Mouse (Mus musculus): ENCODE measurements at regions not wholly inside any gene's neighbourhood (a gene's known extent, or its start where the extent isn't known, plus 50 kb on each side); places are given as distances from the start of the nearest gene placed in this dataset.

DNA sequence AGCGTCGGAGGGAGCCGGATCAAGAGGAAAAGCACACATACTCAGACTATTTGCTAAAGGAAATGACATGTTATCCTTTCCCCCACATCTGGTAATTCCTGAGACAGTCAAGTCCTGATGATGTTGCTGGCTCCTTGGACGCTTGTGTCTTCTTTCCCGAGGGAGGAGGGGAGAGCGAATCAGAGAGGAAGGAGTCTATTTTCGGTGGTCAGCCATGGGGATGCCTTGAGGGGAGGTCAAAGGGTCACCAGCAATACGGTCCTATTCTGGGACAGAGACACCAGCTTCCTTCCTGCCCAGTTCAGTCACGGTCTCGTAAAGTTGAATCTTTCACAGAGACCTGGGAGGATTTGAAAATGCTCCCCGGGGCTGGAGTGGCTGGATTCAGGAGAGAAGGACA is 62.1 kb upstream of the Ahctf1 start:
- TF ChIP-seq POLR2A (IDR thresholded peaks at IDR 0.05; ENCODE audit: extremely low read depth, insufficient read depth, low read length) = no peak
- TF ChIP-seq CTCF (IDR thresholded peaks at IDR 0.05; ENCODE audit: extremely low read depth, insufficient read depth, low read length) = no peak
- Histone ChIP-seq H3K4me3 (ENCODE audit: insufficient read depth, low read length) (no peak overlapping the region), H3K27ac (ENCODE audit: insufficient read depth, low read length) (no peak overlapping the region), H3K4me1 (ENCODE audit: control insufficient read depth, insufficient read depth, low read length) (no peaks in the 10 kb centered on the region)

DNA sequence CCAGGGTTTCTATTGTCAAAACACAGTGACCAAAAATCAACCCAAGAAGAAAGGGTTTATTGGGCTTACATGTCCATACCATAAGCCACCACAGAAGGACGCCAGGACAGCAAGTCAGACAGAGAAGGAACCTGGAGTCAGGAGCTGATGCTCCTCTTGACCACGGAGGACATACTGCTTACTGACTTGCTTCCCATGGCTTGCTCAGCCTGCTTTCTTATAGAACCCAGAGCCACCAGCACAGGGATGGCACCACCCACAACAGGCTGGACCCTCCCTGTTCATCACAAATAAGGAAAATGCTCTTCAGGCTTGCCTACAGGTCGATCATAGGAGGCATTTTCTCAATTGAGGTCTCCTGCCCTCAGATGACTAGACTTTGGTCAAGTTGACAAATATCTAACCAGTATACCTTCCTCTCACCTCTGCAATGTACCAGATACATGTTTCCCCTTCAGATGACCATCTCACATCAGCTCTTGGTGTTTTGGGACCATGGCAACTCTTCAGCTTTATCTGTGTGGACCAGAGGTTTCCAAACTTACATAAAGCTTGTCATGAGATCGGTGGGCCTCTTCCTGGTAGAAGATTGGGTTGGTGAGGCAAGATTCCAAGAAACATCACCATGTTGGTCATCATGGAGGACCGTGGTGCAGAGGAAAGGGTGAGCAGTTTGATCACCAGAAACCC is 61.2 kb upstream of the Ahctf1 start:
- TF ChIP-seq POLR2A (IDR thresholded peaks at IDR 0.05; ENCODE audit: extremely low read depth, insufficient read depth, low read length) = no peak
- TF ChIP-seq CTCF (IDR thresholded peaks at IDR 0.05; ENCODE audit: extremely low read depth, insufficient read depth, low read length) = no peak
- Histone ChIP-seq H3K27ac (ENCODE audit: insufficient read depth, low read length) (no peak overlapping the region), H3K4me3 (ENCODE audit: insufficient read depth, low read length) (no peak overlapping the region), H3K4me1 (ENCODE audit: control insufficient read depth, insufficient read depth, low read length) (no peaks in the 10 kb centered on the region)

- Histone ChIP-seq H3K4me1 (ENCODE audit: control insufficient read depth, insufficient read depth, low read length) (no peaks in the 10 kb centered on the region), H3K27ac (ENCODE audit: insufficient read depth, low read length) (peak overlapping the region; percentile 51; the same call in 1 of the 2 replicates), H3K4me3 (ENCODE audit: insufficient read depth, low read length) (no peak overlapping the region)
- TF ChIP-seq POLR2A (IDR thresholded peaks at IDR 0.05; ENCODE audit: extremely low read depth, insufficient read depth, low read length) (no peak), CTCF (IDR thresholded peaks at IDR 0.05; ENCODE audit: extremely low read depth, insufficient read depth, low read length) (no peak)
Observed at GRCm38 (mm10) chr1:179863420-179863819, 59.9 kb upstream of the Ahctf1 start.

DNA sequence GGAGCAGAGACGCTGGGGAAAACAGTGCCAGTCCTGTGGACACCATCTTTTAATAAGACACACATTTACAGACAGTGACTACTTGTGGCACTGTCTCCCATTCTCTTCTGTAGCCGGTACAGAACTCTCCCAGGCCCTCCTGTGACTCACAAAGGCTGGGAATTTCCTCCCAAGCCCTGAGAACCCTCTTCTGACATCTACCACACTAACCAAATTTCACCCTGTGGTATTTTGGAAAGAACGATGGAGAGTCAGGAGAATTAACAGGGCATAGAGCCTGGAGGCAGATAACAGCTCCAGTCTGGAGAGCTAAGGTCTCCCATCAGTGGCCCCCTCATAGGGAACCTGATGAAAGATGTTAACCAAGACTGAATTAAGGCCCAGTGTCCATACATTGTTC is 59.5 kb upstream of the Ahctf1 start:
- H3K27ac ChIP-seq (ENCODE audit: insufficient read depth, low read length) = peak overlapping the region; percentile 51; the same call in 1 of the 2 replicates
- TF ChIP-seq POLR2A (IDR thresholded peaks at IDR 0.05; ENCODE audit: extremely low read depth, insufficient read depth, low read length) (no peak), CTCF (IDR thresholded peaks at IDR 0.05; ENCODE audit: extremely low read depth, insufficient read depth, low read length) (no peak)
- H3K4me3 ChIP-seq (ENCODE audit: insufficient read depth, low read length) = no peak overlapping the region
- no peaks in the 10 kb centered on the region for H3K4me1 ChIP-seq (ENCODE audit: control insufficient read depth, insufficient read depth, low read length)

DNA sequence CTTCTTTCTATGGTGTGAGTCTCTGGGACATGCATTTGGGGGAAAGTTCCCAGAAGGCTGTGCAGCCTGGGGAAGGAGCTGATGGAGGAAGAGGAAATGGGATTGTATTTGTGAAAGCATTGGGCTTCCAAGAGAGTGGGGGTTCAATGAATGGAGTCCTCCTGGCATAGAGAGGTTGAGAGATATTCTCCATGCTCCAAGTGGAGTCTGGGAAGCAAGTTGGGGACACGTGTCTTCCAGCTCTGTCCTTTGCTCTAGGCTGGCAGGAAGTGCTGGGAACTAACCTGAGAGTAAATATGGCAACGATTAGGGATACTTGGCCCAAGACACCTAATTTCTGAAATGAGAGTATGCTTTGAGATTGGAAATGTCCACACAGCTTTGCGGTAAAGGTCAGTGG is 58.3 kb upstream of the Ahctf1 start:
- no peak for TF ChIP-seq CTCF (IDR thresholded peaks at IDR 0.05; ENCODE audit: extremely low read depth, insufficient read depth, low read length)
- no peak overlapping the region for H3K4me3 ChIP-seq (ENCODE audit: insufficient read depth, low read length)
- H3K27ac ChIP-seq (ENCODE audit: insufficient read depth, low read length) = no peak overlapping the region
- H3K4me1 ChIP-seq (ENCODE audit: control insufficient read depth, insufficient read depth, low read length) = no peaks in the 10 kb centered on the region

DNA sequence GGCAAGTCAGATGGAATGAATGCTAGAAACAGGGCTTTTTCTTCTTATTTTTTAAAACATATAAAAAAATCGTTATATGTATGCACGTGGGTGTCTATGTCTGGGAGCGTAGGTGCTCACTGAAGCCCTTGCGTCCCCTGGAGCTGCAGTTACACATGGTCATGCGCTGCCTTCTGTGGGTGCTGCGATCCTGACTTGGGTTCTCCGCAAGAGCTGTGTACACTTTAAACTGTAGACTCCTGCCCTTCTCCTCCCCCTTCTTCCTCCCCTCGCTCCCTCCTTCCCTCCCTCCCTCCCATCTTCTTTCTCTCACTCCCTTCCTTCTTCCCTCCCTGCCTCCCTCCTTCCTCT is 56.0 kb upstream of the Ahctf1 start:
- Histone ChIP-seq H3K27ac (ENCODE audit: insufficient read depth, low read length) (no peak overlapping the region), H3K4me1 (ENCODE audit: control insufficient read depth, insufficient read depth, low read length) (no peaks in the 10 kb centered on the region), H3K4me3 (ENCODE audit: insufficient read depth, low read length) (no peak overlapping the region)
- TF ChIP-seq POLR2A (IDR thresholded peaks at IDR 0.05; ENCODE audit: extremely low read depth, insufficient read depth, low read length) (no peak), CTCF (IDR thresholded peaks at IDR 0.05; ENCODE audit: extremely low read depth, insufficient read depth, low read length) (no peak)

- Histone ChIP-seq H3K27ac (ENCODE audit: insufficient read depth, low read length) (no peak overlapping the region), H3K4me3 (ENCODE audit: insufficient read depth, low read length) (no peak overlapping the region), H3K4me1 (ENCODE audit: control insufficient read depth, insufficient read depth, low read length) (no peaks in the 10 kb centered on the region)
- TF ChIP-seq CTCF (IDR thresholded peaks at IDR 0.05; ENCODE audit: extremely low read depth, insufficient read depth, low read length) (peak; percentile 54), POLR2A (IDR thresholded peaks at IDR 0.05; ENCODE audit: extremely low read depth, insufficient read depth, low read length) (no peak)
Observed at GRCm38 (mm10) chr1:179858780-179859551, 55.5 kb upstream of the Ahctf1 start.

DNA sequence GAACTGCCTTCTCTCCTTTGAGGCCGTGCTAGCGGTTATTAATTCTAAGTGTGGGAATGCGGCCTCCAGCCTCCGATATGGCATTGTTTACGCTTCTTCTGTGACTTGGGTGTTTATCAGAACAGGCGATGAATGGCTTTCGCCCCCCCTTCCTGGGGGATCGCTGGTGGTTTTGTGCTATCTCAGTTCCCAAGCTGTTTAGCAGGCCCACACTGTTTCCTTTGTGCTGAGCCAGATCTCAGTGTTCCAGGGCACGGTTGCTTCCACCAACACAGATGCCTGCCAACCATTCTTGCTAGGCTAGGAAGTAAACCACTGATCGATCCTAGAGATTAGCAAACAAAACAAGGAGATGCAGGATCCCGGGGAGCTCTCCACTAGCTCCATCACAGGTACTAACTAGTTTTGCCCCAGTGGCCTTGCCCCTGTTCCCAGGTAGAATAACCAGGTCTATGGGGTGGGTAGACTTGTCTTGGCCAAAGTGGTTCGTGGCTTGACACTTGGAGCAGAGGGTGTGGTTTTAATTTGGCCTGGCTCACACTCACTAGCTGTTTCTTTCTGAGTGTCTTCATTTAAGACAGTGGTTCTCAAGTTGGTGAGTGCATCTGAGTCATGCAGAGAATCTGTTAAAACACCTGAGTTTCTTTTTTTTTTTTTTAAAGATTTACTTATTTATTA is 50.9 kb upstream of the Ahctf1 start:
- no peaks in the 10 kb centered on the region for H3K4me1 ChIP-seq (ENCODE audit: control insufficient read depth, insufficient read depth, low read length)
- H3K4me3 ChIP-seq (ENCODE audit: insufficient read depth, low read length) = no peak overlapping the region
- no peak overlapping the region for H3K27ac ChIP-seq (ENCODE audit: insufficient read depth, low read length)
- TF ChIP-seq POLR2A (IDR thresholded peaks at IDR 0.05; ENCODE audit: extremely low read depth, insufficient read depth, low read length) (no peak), CTCF (IDR thresholded peaks at IDR 0.05; ENCODE audit: extremely low read depth, insufficient read depth, low read length) (no peak)
